Mouse (Mus musculus): ENCODE results near the gene Anxa3. TPM values are rescaled to one million over a fixed set of nuclear protein-coding genes. Genes with fewer than 3 reads are reported as not detected.

Gene Anxa3
- polyA plus RNA-seq, 1 experiment = 93.3 TPM

- no peak for TF ChIP-seq MYOG (IDR thresholded peaks at IDR 0.05; ENCODE audit: control insufficient read depth in 1 of 3, insufficient read depth in 1 of 3, insufficient read length in 2 of 3, low read depth in 2 of 3)
- no peak for TF ChIP-seq POLR2A (IDR thresholded peaks at IDR 0.05; ENCODE audit: insufficient read length, low read depth)
- TF ChIP-seq REST (IDR thresholded peaks at IDR 0.05; ENCODE audit: insufficient read depth, insufficient read length) = no peak
- no peak for TF ChIP-seq E2F4 (IDR thresholded peaks at IDR 0.05; ENCODE audit: insufficient read depth)
- TF ChIP-seq SRF (IDR thresholded peaks at IDR 0.05; ENCODE audit: control insufficient read depth, insufficient read length, low read depth) = no peak
- no peak for TF ChIP-seq POLR2AphosphoS2 (IDR thresholded peaks at IDR 0.05; ENCODE audit: insufficient read length, low read depth)
- no peak for TF ChIP-seq CEBPB (IDR thresholded peaks at IDR 0.05; ENCODE audit: insufficient read depth, poor library complexity, severe bottlenecking)
- TF ChIP-seq TCF12 (IDR thresholded peaks at IDR 0.05; ENCODE audit: insufficient read depth, poor library complexity, severe bottlenecking) = no peak
- TF ChIP-seq MYOD1 (IDR thresholded peaks at IDR 0.05; ENCODE audit: control insufficient read depth in 1 of 3, insufficient read length in 2 of 3, low read depth in 2 of 3) = no peak
- no peak for TF ChIP-seq MAX (IDR thresholded peaks at IDR 0.05; ENCODE audit: low read depth)
- TF ChIP-seq TCF3 (IDR thresholded peaks at IDR 0.05; ENCODE audit: insufficient read length, low read depth) = no peak
- TF ChIP-seq USF1 (IDR thresholded peaks at IDR 0.05; ENCODE audit: low read depth) = no peak
- H3K79me2 ChIP-seq (ENCODE audit: control insufficient read depth, insufficient read depth) = peaks cover 16% of the 10 kb centered on the region
- peaks cover 27% of the 10 kb centered on the region for H3K36me3 ChIP-seq (ENCODE audit: control insufficient read depth, insufficient read depth)
- peak overlapping the region; percentile 78 for H3K4me2 ChIP-seq (ENCODE audit: low read depth)
- no peak overlapping the region for H3ac ChIP-seq (ENCODE audit: control insufficient read depth, insufficient read length)
- no peak overlapping the region for H3K4me3 ChIP-seq
- H3K27me3 ChIP-seq (ENCODE audit: control insufficient read depth, insufficient read depth, insufficient read length) = no peaks in the 10 kb centered on the region
Observed at GRCm38 (mm10) chr5:96802185-96802584, 9.0 kb downstream of the Anxa3 start.

GRCm38 (mm10) chr5:96803091-96803490, 10.0 kb downstream of the Anxa3 start:
- H3K4me2 ChIP-seq (ENCODE audit: low read depth) = peak overlapping the region; percentile 78
- peaks cover 18% of the 10 kb centered on the region for H3K36me3 ChIP-seq (ENCODE audit: control insufficient read depth, insufficient read depth)
- no peak overlapping the region for H3K4me3 ChIP-seq
- TF ChIP-seq TCF12 (IDR thresholded peaks at IDR 0.05; ENCODE audit: insufficient read depth, poor library complexity, severe bottlenecking) = no peak
- TF ChIP-seq POLR2AphosphoS2 (IDR thresholded peaks at IDR 0.05; ENCODE audit: insufficient read length, low read depth) = no peak
- TF ChIP-seq REST (IDR thresholded peaks at IDR 0.05; ENCODE audit: insufficient read depth, insufficient read length) = no peak
- no peak for TF ChIP-seq E2F4 (IDR thresholded peaks at IDR 0.05; ENCODE audit: insufficient read depth)
- no peak for TF ChIP-seq CEBPB (IDR thresholded peaks at IDR 0.05; ENCODE audit: insufficient read depth, poor library complexity, severe bottlenecking)
- TF ChIP-seq POLR2A (IDR thresholded peaks at IDR 0.05; ENCODE audit: insufficient read length, low read depth) = no peak
- no peak for TF ChIP-seq MYOG (IDR thresholded peaks at IDR 0.05; ENCODE audit: control insufficient read depth in 1 of 3, insufficient read depth in 1 of 3, insufficient read length in 2 of 3, low read depth in 2 of 3)
- TF ChIP-seq TCF3 (IDR thresholded peaks at IDR 0.05; ENCODE audit: insufficient read length, low read depth) = no peak
- no peak for TF ChIP-seq MAX (IDR thresholded peaks at IDR 0.05; ENCODE audit: low read depth)
- no peak for TF ChIP-seq SRF (IDR thresholded peaks at IDR 0.05; ENCODE audit: control insufficient read depth, insufficient read length, low read depth)
- H3K79me2 ChIP-seq (ENCODE audit: control insufficient read depth, insufficient read depth) = peaks cover 16% of the 10 kb centered on the region
- no peaks in the 10 kb centered on the region for H3K27me3 ChIP-seq (ENCODE audit: control insufficient read depth, insufficient read depth, insufficient read length)
- H3ac ChIP-seq (ENCODE audit: control insufficient read depth, insufficient read length) = no peak overlapping the region

- H3K4me3 ChIP-seq = no peak overlapping the region
- peak overlapping the region; percentile 78 for H3K4me2 ChIP-seq (ENCODE audit: low read depth)
- peaks cover 12% of the 10 kb centered on the region for H3K36me3 ChIP-seq (ENCODE audit: control insufficient read depth, insufficient read depth)
- H3K79me2 ChIP-seq (ENCODE audit: control insufficient read depth, insufficient read depth) = peaks cover 12% of the 10 kb centered on the region
- no peak for TF ChIP-seq USF1 (IDR thresholded peaks at IDR 0.05; ENCODE audit: low read depth)
- TF ChIP-seq POLR2A (IDR thresholded peaks at IDR 0.05; ENCODE audit: insufficient read length, low read depth) = no peak
- no peak for TF ChIP-seq POLR2AphosphoS2 (IDR thresholded peaks at IDR 0.05; ENCODE audit: insufficient read length, low read depth)
- TF ChIP-seq TCF12 (IDR thresholded peaks at IDR 0.05; ENCODE audit: insufficient read depth, poor library complexity, severe bottlenecking) = no peak
- TF ChIP-seq E2F4 (IDR thresholded peaks at IDR 0.05; ENCODE audit: insufficient read depth) = no peak
- TF ChIP-seq MYOD1 (IDR thresholded peaks at IDR 0.05; ENCODE audit: control insufficient read depth in 1 of 3, insufficient read length in 2 of 3, low read depth in 2 of 3) = no peak
- H3ac ChIP-seq (ENCODE audit: control insufficient read depth, insufficient read length) = no peak overlapping the region
- no peaks in the 10 kb centered on the region for H3K27me3 ChIP-seq (ENCODE audit: control insufficient read depth, insufficient read depth, insufficient read length)
Observed at GRCm38 (mm10) chr5:96804304-96804703, 11.2 kb downstream of the Anxa3 start.

- H3K36me3 ChIP-seq (ENCODE audit: control insufficient read depth, insufficient read depth) = peaks cover 7% of the 10 kb centered on the region
- peaks cover 12% of the 10 kb centered on the region for H3K79me2 ChIP-seq (ENCODE audit: control insufficient read depth, insufficient read depth)
- no peaks in the 10 kb centered on the region for H3K27me3 ChIP-seq (ENCODE audit: control insufficient read depth, insufficient read depth, insufficient read length)
- TF ChIP-seq MYOD1 (IDR thresholded peaks at IDR 0.05; ENCODE audit: control insufficient read depth in 1 of 3, insufficient read length in 2 of 3, low read depth in 2 of 3) (peak in 1 of 3 experiments; percentile 39), REST (IDR thresholded peaks at IDR 0.05; ENCODE audit: insufficient read depth, insufficient read length) (no peak), MYOG (IDR thresholded peaks at IDR 0.05; ENCODE audit: control insufficient read depth in 1 of 3, insufficient read depth in 1 of 3, insufficient read length in 2 of 3, low read depth in 2 of 3) (peak in 1 of 3 experiments; percentile 53), CEBPB (IDR thresholded peaks at IDR 0.05; ENCODE audit: insufficient read depth, poor library complexity, severe bottlenecking) (no peak)
- peak overlapping the region; percentile 78 for H3K4me2 ChIP-seq (ENCODE audit: low read depth)
- no peak overlapping the region for H3ac ChIP-seq (ENCODE audit: control insufficient read depth, insufficient read length)
- H3K4me3 ChIP-seq = no peak overlapping the region
Observed at GRCm38 (mm10) chr5:96804813-96805212, 11.7 kb downstream of the Anxa3 start.

DNA sequence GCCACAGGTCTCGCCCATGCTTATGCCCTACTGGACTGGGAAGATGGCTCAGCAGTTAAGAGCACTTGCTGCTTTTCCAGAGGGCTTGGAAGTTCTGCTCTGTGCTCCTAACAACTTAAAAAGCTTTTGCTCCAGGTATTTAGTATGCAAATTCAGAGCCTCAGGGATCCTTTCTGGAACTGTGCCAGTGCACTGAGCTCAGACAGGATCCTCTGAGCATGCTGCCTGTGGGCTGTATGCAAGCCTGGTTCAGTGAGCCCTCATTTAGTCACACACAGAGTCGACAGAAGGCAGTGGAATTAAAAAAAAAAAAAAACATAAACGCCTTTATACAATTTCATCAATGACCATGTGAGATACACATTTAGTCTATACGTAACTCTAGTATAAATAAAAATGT, 17.5 kb downstream of the Anxa3 start:
- Histone ChIP-seq H3K27me3 (ENCODE audit: control insufficient read depth, insufficient read depth, insufficient read length) (no peaks in the 10 kb centered on the region), H3K36me3 (ENCODE audit: control insufficient read depth, insufficient read depth) (peaks cover 32% of the 10 kb centered on the region), H3K4me2 (ENCODE audit: low read depth) (no peak overlapping the region), H3K4me3 (no peak overlapping the region), H3ac (ENCODE audit: control insufficient read depth, insufficient read length) (no peak overlapping the region), H3K79me2 (ENCODE audit: control insufficient read depth, insufficient read depth) (peaks cover 6% of the 10 kb centered on the region)
- no peak for TF ChIP-seq SRF (IDR thresholded peaks at IDR 0.05; ENCODE audit: control insufficient read depth, insufficient read length, low read depth)
- no peak for TF ChIP-seq TCF12 (IDR thresholded peaks at IDR 0.05; ENCODE audit: insufficient read depth, poor library complexity, severe bottlenecking)
- TF ChIP-seq MAX (IDR thresholded peaks at IDR 0.05; ENCODE audit: low read depth) = no peak
- TF ChIP-seq E2F4 (IDR thresholded peaks at IDR 0.05; ENCODE audit: insufficient read depth) = no peak
- TF ChIP-seq MYOG (IDR thresholded peaks at IDR 0.05; ENCODE audit: control insufficient read depth in 1 of 3, insufficient read depth in 1 of 3, insufficient read length in 2 of 3, low read depth in 2 of 3) = no peak
